Mouse (Mus musculus): ENCODE measurements around the gene Tprkb. TPM values are rescaled to one million over a fixed set of nuclear protein-coding genes. Genes with fewer than 3 reads are reported as not detected.
"Not testable (repeated sequence)": the region's sequence is repeated elsewhere in the genome, so short reads cannot be mapped to it uniquely, and the experiment has no call there.

The Tprkb gene
- polyA plus RNA-seq, 1 experiment from 2014 or later = 37.1 TPM

- DNase-seq (ENCODE audit: low spot score) = no peak
- Histone ChIP-seq H3K27ac (ENCODE audit: low read depth, low read length) (no peak overlapping the region), H3K27me3 (replicated peaks; ENCODE audit: control insufficient read depth, insufficient read depth, low read length) (no peaks in the 10 kb centered on the region), H3K9me3 (ENCODE audit: control insufficient read depth, low read length) (no peaks in the 10 kb centered on the region), H3K4me2 (no peak overlapping the region), H3K4me3 (ENCODE audit: low read depth, low read length) (no peak overlapping the region), H3K4me1 (replicated peaks; ENCODE audit: control insufficient read depth, insufficient read depth, low read length) (no peaks in the 10 kb centered on the region), H3K36me3 (ENCODE audit: control insufficient read depth, insufficient read depth, low read length) (no peaks in the 10 kb centered on the region), H3K9ac (ENCODE audit: low read depth, low read length) (no peak overlapping the region)
- no peak; the same call in 1 of the 2 replicates for ATAC-seq (replicated peaks; ENCODE audit: low FRiP score)
- WGBS = 38% methylated on average over 10 of the region's 10 CpGs
Observed at GRCm38 (mm10) chr6:85974941-85975617, 63.4 kb downstream of the Tprkb start.

GRCm38 (mm10) chr6:85975761-85976160 lies 64.1 kb downstream of the Tprkb start:
- Histone ChIP-seq H3K36me3 (ENCODE audit: control insufficient read depth, insufficient read depth, low read length) (no peaks in the 10 kb centered on the region), H3K9me3 (ENCODE audit: control insufficient read depth, low read length) (no peaks in the 10 kb centered on the region), H3K4me2 (no peak overlapping the region), H3K27ac (ENCODE audit: low read depth, low read length) (no peak overlapping the region), H3K4me3 (ENCODE audit: low read depth, low read length) (no peak overlapping the region), H3K9ac (ENCODE audit: low read depth, low read length) (no peak overlapping the region), H3K27me3 (replicated peaks; ENCODE audit: control insufficient read depth, insufficient read depth, low read length) (no peaks in the 10 kb centered on the region), H3K4me1 (replicated peaks; ENCODE audit: control insufficient read depth, insufficient read depth, low read length) (no peaks in the 10 kb centered on the region)
- ATAC-seq (replicated peaks; ENCODE audit: low FRiP score) (no peak), DNase-seq (ENCODE audit: low spot score) (no peak)
- 89% methylated on average over 1 of the region's 1 CpGs for WGBS

GRCm38 (mm10) chr6:85976242-85976641 lies 64.6 kb downstream of the Tprkb start:
- no peak for DNase-seq (ENCODE audit: low spot score)
- ATAC-seq (replicated peaks; ENCODE audit: low FRiP score) = no peak
- Histone ChIP-seq H3K4me3 (ENCODE audit: low read depth, low read length) (no peak overlapping the region), H3K4me2 (no peak overlapping the region), H3K9ac (ENCODE audit: low read depth, low read length) (no peak overlapping the region), H3K27me3 (replicated peaks; ENCODE audit: control insufficient read depth, insufficient read depth, low read length) (no peaks in the 10 kb centered on the region), H3K27ac (ENCODE audit: low read depth, low read length) (no peak overlapping the region), H3K9me3 (ENCODE audit: control insufficient read depth, low read length) (no peaks in the 10 kb centered on the region), H3K4me1 (replicated peaks; ENCODE audit: control insufficient read depth, insufficient read depth, low read length) (no peaks in the 10 kb centered on the region), H3K36me3 (ENCODE audit: control insufficient read depth, insufficient read depth, low read length) (no peaks in the 10 kb centered on the region)
- 76% methylated on average over 5 of the region's 5 CpGs for WGBS

GRCm38 (mm10) chr6:85978736-85979135 lies 67.1 kb downstream of the Tprkb start:
- not testable (repeated sequence) for H3K27me3 ChIP-seq (replicated peaks; ENCODE audit: control insufficient read depth, insufficient read depth, low read length); ATAC-seq (replicated peaks; ENCODE audit: low FRiP score); H3K9me3 ChIP-seq (ENCODE audit: control insufficient read depth, low read length); H3K9ac ChIP-seq (ENCODE audit: low read depth, low read length); DNase-seq (ENCODE audit: low spot score); H3K4me1 ChIP-seq (replicated peaks; ENCODE audit: control insufficient read depth, insufficient read depth, low read length); H3K4me3 ChIP-seq (ENCODE audit: low read depth, low read length); H3K27ac ChIP-seq (ENCODE audit: low read depth, low read length); H3K36me3 ChIP-seq (ENCODE audit: control insufficient read depth, insufficient read depth, low read length); H3K4me2 ChIP-seq
- WGBS = 72% methylated on average over 4 of the region's 4 CpGs

Other genes starting within 250 kb of the Tprkb start
- not detected in 2 replicates for gene Nat8f7, start 198.7 kb upstream of the Tprkb start, polyA plus RNA-seq (2014; fragmentation: Nextera tagmentation; extraction: Ambion mirVana)
- gene Nat8f3, start 146.1 kb upstream of the Tprkb start, polyA plus RNA-seq (2014; fragmentation: Nextera tagmentation; extraction: Ambion mirVana) = 0.14 TPM in 1 of 2 replicates, not detected in the other
- gene Nat8f6, start 90.9 kb upstream of the Tprkb start, polyA plus RNA-seq (2014; fragmentation: Nextera tagmentation; extraction: Ambion mirVana) = not detected in 2 replicates
- gene Nat8f5, start 90.9 kb upstream of the Tprkb start, polyA plus RNA-seq (2014; fragmentation: Nextera tagmentation; extraction: Ambion mirVana) = not detected in 2 replicates
- not detected in 2 replicates for gene Nat8, start 79.8 kb upstream of the Tprkb start, polyA plus RNA-seq (2014; fragmentation: Nextera tagmentation; extraction: Ambion mirVana)
- not detected in 2 replicates for gene Nat8f2, start 42.7 kb upstream of the Tprkb start, polyA plus RNA-seq (2014; fragmentation: Nextera tagmentation; extraction: Ambion mirVana)
- gene Nat8f4, start 7.0 kb upstream of the Tprkb start, polyA plus RNA-seq (2014; fragmentation: Nextera tagmentation; extraction: Ambion mirVana) = 1.9 TPM in 2 replicates
- gene Nat8f1, start 3.8 kb downstream of the Tprkb start, polyA plus RNA-seq (2014; fragmentation: Nextera tagmentation; extraction: Ambion mirVana) = 5.2 and 6.8 TPM in 2 replicates
- 58.7 and 59.9 TPM in 2 replicates for gene Dusp11, start 49.8 kb downstream of the Tprkb start, polyA plus RNA-seq (2014; fragmentation: Nextera tagmentation; extraction: Ambion mirVana)
- not detected in 2 replicates for gene Figla, start 104.3 kb downstream of the Tprkb start, polyA plus RNA-seq (2014; fragmentation: Nextera tagmentation; extraction: Ambion mirVana)
- 66.5 and 73.2 TPM in 2 replicates for gene Add2, start 116.8 kb downstream of the Tprkb start, polyA plus RNA-seq (2014; fragmentation: Nextera tagmentation; extraction: Ambion mirVana)

Data from liver, embryonic 11.5 days (tissue).